Mouse (Mus musculus) olfactory bulb, adult 2 months (tissue): ENCODE results near the gene Limk2.

Experiments
- CTCF ChIP-seq: fragments of 200-500 bp; IDR thresholded peaks from 2 replicates; pipeline ENCODE4 v1.5.1; 2012; ENCODE audit warnings: low read depth, mild to moderate bottlenecking, low read length, moderate library complexity; ENCODE audit not compliant: insufficient read depth
- POLR2A ChIP-seq: fragments of 200-500 bp; IDR thresholded peaks from 2 replicates; pipeline ENCODE4 v1.6.1; 2012; ENCODE audit warnings: mild to moderate bottlenecking, low read depth, low read length, moderate library complexity; ENCODE audit not compliant: insufficient read depth

DNA sequence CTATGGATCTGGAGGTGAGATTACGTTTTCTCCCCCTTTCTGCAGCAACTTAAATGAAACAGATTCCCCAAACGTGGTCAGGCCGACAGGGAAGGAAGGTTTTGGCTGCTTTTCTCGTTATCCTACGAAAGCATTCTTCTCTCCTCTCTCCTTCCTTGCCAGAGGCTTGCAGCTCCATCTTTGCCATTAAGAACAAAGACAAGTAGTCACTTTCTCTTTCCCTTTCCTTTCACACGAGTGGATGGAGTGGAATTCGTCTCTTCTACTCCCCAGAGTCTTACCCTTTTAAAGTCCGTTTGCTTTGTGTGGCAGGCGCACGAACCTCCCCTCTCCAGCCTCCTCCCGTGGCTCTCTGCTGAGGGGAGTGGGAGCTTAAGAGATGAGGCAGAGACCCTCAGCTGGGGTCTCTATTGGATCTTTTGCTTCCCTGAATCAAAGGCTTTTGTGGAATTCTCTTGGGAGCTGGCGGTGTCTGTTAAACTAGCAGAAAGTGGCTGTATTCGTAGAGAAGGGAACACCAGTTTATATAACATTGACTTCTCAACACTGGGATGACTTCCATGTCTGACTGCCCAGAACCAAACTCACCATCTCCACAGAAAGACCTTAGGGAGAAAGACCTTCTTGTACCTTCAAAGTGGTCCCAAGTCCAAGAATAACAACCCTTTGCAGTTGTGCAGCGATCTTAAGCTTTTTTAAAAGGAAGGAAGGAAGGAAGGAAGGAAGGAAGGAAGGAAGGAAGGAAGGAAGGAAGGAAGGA lies 77.8 kb downstream of the Limk2 start:
- TF ChIP-seq POLR2A (no peak), CTCF (no peak)
